Mouse (Mus musculus): ENCODE results near the gene Txnip.

The Txnip gene

GRCm38 (mm10) chr3:96551890-96552289 lies 5.9 kb upstream of the Txnip start:
- DNase-seq (ENCODE audit: low spot score), result no peak

GRCm38 (mm10) chr3:96553601-96554000 lies 4.2 kb upstream of the Txnip start:
- no peak for DNase-seq (ENCODE audit: low spot score)

GRCm38 (mm10) chr3:96554251-96554650 lies 3.5 kb upstream of the Txnip start:
- no peak for DNase-seq (ENCODE audit: low spot score)

- DNase-seq (ENCODE audit: low spot score), result peak; percentile 78
These were observed 2.6 kb upstream of the Txnip start for GRCm38 (mm10) chr3:96555041-96555596.

GRCm38 (mm10) chr3:96555999-96556614 lies 1.6 kb upstream of the Txnip start:
- no peak for DNase-seq (ENCODE audit: low spot score)

GRCm38 (mm10) chr3:96556651-96557635 lies 814 bp upstream of the Txnip start:
- peak; percentile 41 for DNase-seq (ENCODE audit: low spot score)

GRCm38 (mm10) chr3:96558159-96558558 lies 402 bp downstream of the Txnip start:
- peak; percentile 33 for DNase-seq (ENCODE audit: low spot score)

- DNase-seq (ENCODE audit: low spot score), result no peak
These were observed 975 bp downstream of the Txnip start for GRCm38 (mm10) chr3:96558668-96559196.

GRCm38 (mm10) chr3:96559398-96559910 lies 1.7 kb downstream of the Txnip start:
- DNase-seq (ENCODE audit: low spot score), result no peak

- no peak for DNase-seq (ENCODE audit: low spot score)
These were observed 2.4 kb downstream of the Txnip start for GRCm38 (mm10) chr3:96559911-96560850.

GRCm38 (mm10) chr3:96560881-96561668 lies 3.3 kb downstream of the Txnip start:
- no peak for DNase-seq (ENCODE audit: low spot score)

GRCm38 (mm10) chr3:96561946-96562681 lies 4.4 kb downstream of the Txnip start:
- peak; percentile 44 for DNase-seq (ENCODE audit: low spot score)

GRCm38 (mm10) chr3:96563267-96563666 lies 5.5 kb downstream of the Txnip start:
- DNase-seq (ENCODE audit: low spot score), result no peak

- DNase-seq (ENCODE audit: low spot score), result no peak
These were observed 6.3 kb downstream of the Txnip start for GRCm38 (mm10) chr3:96563911-96564632.

GRCm38 (mm10) chr3:96564633-96565032 lies 6.9 kb downstream of the Txnip start:
- no peak for DNase-seq (ENCODE audit: low spot score)

GRCm38 (mm10) chr3:96565105-96565504 lies 7.3 kb downstream of the Txnip start:
- DNase-seq (ENCODE audit: low spot score), result no peak

- no peak for DNase-seq (ENCODE audit: low spot score)
These were observed 9.1 kb downstream of the Txnip start for GRCm38 (mm10) chr3:96566661-96567450.

- DNase-seq (ENCODE audit: low spot score), result no peak
These were observed 10.8 kb downstream of the Txnip start for GRCm38 (mm10) chr3:96568605-96569004.
